Mouse (Mus musculus) hindbrain, embryonic 10.5 days (tissue): Measurements from ENCODE around the gene Hoxa9. TPM values are rescaled to one million over a fixed set of nuclear protein-coding genes. Genes with fewer than 3 reads are reported as not detected.

Experiments
- DNase-seq: peaks from one replicate; pipeline ENCODE4 v3.0.0-alpha.2; 2017; ENCODE audit warnings: low spot score
- H3K27ac ChIP-seq: fragments of 300-500 bp; sonication (generic); 2 replicates; pipeline ENCODE4 v1.5.1; 2016; ENCODE audit warnings: mild to moderate bottlenecking, moderate library complexity
- H3K27me3 ChIP-seq: fragments of 300-500 bp; sonication (generic); 2 replicates; pipeline ENCODE4 v1.6.1; 2016; ENCODE audit warnings: mild to moderate bottlenecking; ENCODE audit not compliant: poor library complexity, insufficient read depth, severe bottlenecking
- H3K36me3 ChIP-seq: fragments of 300-500 bp; sonication (generic); 2 replicates; pipeline ENCODE4 v1.6.1; 2016; ENCODE audit warnings: mild to moderate bottlenecking, moderate library complexity
- H3K4me1 ChIP-seq: fragments of 300-500 bp; sonication (generic); replicated peaks from 2 replicates; pipeline ENCODE4 v1.6.1; 2016; ENCODE audit warnings: mild to moderate bottlenecking
- H3K4me3 ChIP-seq: fragments of 300-500 bp; sonication (generic); 2 replicates; pipeline ENCODE4 v1.5.1; 2016; ENCODE audit warnings: mild to moderate bottlenecking, moderate library complexity
- H3K9me3 ChIP-seq: fragments of 300-500 bp; sonication (generic); 2 replicates; pipeline ENCODE4 v1.6.1; 2016; ENCODE audit warnings: mild to moderate bottlenecking, moderate library complexity
- WGBS: fragments of 180-500 bp; shearing (Covaris S2); methylation state at CpG from one replicate; pipeline ENCODE4 v1.1.7; 2016; 5-methylcytosine and 5-hydroxymethylcytosine counted together
- polyA plus RNA-seq: library from polyadenylated mRNA; unstranded; fragments of >200 nt; fragmentation: Nextera tagmentation; extraction: Ambion mirVana; gene quantifications from 2 replicates; pipeline ENCODE4 v1.2.1, GENCODE M21; 2016

Hoxa9 gene
- polyA plus RNA-seq, 1 experiment from 2014 or later, result not detected

GRCm38 (mm10) chr6:52226569-52227257 is 4.2 kb downstream of the Hoxa9 start:
- Histone ChIP-seq H3K27me3 (peaks cover 100% of the 10 kb centered on the region), H3K4me1 (peaks cover 8% of the 10 kb centered on the region; the same call in 1 of the 2 replicates), H3K4me3 (no peak overlapping the region), H3K27ac (no peak overlapping the region), H3K9me3 (no peaks in the 10 kb centered on the region), H3K36me3 (no peaks in the 10 kb centered on the region)
- 4% methylated on average over 26 of the region's 26 CpGs for WGBS
- no peak for DNase-seq

GRCm38 (mm10) chr6:52225612-52226568 is 5.0 kb downstream of the Hoxa9 start:
- DNase-seq, result no peak
- Histone ChIP-seq H3K4me1 (peaks cover 16% of the 10 kb centered on the region), H3K27me3 (peaks cover 100% of the 10 kb centered on the region), H3K9me3 (no peaks in the 10 kb centered on the region), H3K27ac (no peak overlapping the region), H3K4me3 (no peak overlapping the region), H3K36me3 (no peaks in the 10 kb centered on the region)
- WGBS, result 3% methylated on average over 69 of the region's 69 CpGs

- no peaks in the 10 kb centered on the region for H3K9me3 ChIP-seq
- H3K27me3 ChIP-seq, result peaks cover 100% of the 10 kb centered on the region
- no peak overlapping the region for H3K4me3 ChIP-seq
- no peak for DNase-seq
- H3K27ac ChIP-seq, result no peak overlapping the region
- 2% methylated on average over 36 of the region's 36 CpGs for WGBS
- H3K36me3 ChIP-seq, result no peaks in the 10 kb centered on the region
- peaks cover 16% of the 10 kb centered on the region for H3K4me1 ChIP-seq
Observed at GRCm38 (mm10) chr6:52224895-52225611, 5.8 kb downstream of the Hoxa9 start.

- H3K27me3 ChIP-seq, result peaks cover 100% of the 10 kb centered on the region
- H3K36me3 ChIP-seq, result no peaks in the 10 kb centered on the region
- no peaks in the 10 kb centered on the region for H3K9me3 ChIP-seq
- WGBS, result 2% methylated on average over 24 of the region's 24 CpGs
- DNase-seq, result no peak
- H3K27ac ChIP-seq, result no peak overlapping the region
- H3K4me3 ChIP-seq, result no peak overlapping the region
- H3K4me1 ChIP-seq, result peaks cover 16% of the 10 kb centered on the region
Observed at GRCm38 (mm10) chr6:52223939-52224760, 6.7 kb downstream of the Hoxa9 start.

GRCm38 (mm10) chr6:52222729-52223128 is 8.2 kb downstream of the Hoxa9 start:
- Histone ChIP-seq H3K4me3 (no peak overlapping the region), H3K9me3 (no peaks in the 10 kb centered on the region), H3K27ac (no peak overlapping the region), H3K4me1 (peaks cover 16% of the 10 kb centered on the region), H3K36me3 (no peaks in the 10 kb centered on the region), H3K27me3 (peaks cover 100% of the 10 kb centered on the region)
- DNase-seq, result no peak
- WGBS, result 8% methylated on average over 13 of the region's 13 CpGs

GRCm38 (mm10) chr6:52221993-52222685 is 8.8 kb downstream of the Hoxa9 start:
- DNase-seq, result no peak
- H3K27me3 ChIP-seq, result peaks cover 100% of the 10 kb centered on the region
- H3K4me3 ChIP-seq, result peak overlapping the region; percentile 53
- no peak overlapping the region for H3K27ac ChIP-seq
- H3K9me3 ChIP-seq, result no peaks in the 10 kb centered on the region
- H3K36me3 ChIP-seq, result no peaks in the 10 kb centered on the region
- 7% methylated on average over 21 of the region's 21 CpGs for WGBS
- peaks cover 22% of the 10 kb centered on the region for H3K4me1 ChIP-seq

GRCm38 (mm10) chr6:52221337-52221992 is 9.4 kb downstream of the Hoxa9 start, which contains the start of gene Hoxa7:
Gene Hoxa7 (minus strand): TSS chr6:52221854.
- Histone ChIP-seq H3K27me3 (peaks cover 100% of the 10 kb centered on the region), H3K9me3 (no peaks in the 10 kb centered on the region), H3K27ac (no peak within 1 kb of the TSS), H3K36me3 (no peaks in the 10 kb centered on the region), H3K4me3 (peak within 1 kb of the TSS; percentile 53), H3K4me1 (peaks cover 26% of the 10 kb centered on the region)
- WGBS, result 1% methylated on average over 46 of the region's 46 CpGs
- peak; percentile 90 for DNase-seq

GRCm38 (mm10) chr6:52220865-52221310 is 10.0 kb downstream of the Hoxa9 start:
- H3K27me3 ChIP-seq, result peaks cover 100% of the 10 kb centered on the region
- 7% methylated on average over 12 of the region's 12 CpGs for WGBS
- H3K36me3 ChIP-seq, result no peaks in the 10 kb centered on the region
- H3K4me1 ChIP-seq, result peaks cover 25% of the 10 kb centered on the region
- H3K4me3 ChIP-seq, result peak overlapping the region; percentile 53
- H3K27ac ChIP-seq, result no peak overlapping the region
- no peaks in the 10 kb centered on the region for H3K9me3 ChIP-seq
- no peak for DNase-seq

- Histone ChIP-seq H3K27me3 (peaks cover 100% of the 10 kb centered on the region), H3K9me3 (no peaks in the 10 kb centered on the region), H3K36me3 (no peaks in the 10 kb centered on the region), H3K27ac (no peak overlapping the region), H3K4me1 (peaks cover 22% of the 10 kb centered on the region), H3K4me3 (no peak overlapping the region)
- WGBS, result 11% methylated on average over 32 of the region's 32 CpGs
- DNase-seq, result peak; percentile 67
Observed at GRCm38 (mm10) chr6:52220003-52220864, 10.7 kb downstream of the Hoxa9 start.

- H3K27ac ChIP-seq, result no peak overlapping the region
- no peaks in the 10 kb centered on the region for H3K36me3 ChIP-seq
- DNase-seq, result no peak
- peaks cover 22% of the 10 kb centered on the region for H3K4me1 ChIP-seq
- 21% methylated on average over 9 of the region's 9 CpGs for WGBS
- no peak overlapping the region for H3K4me3 ChIP-seq
- H3K27me3 ChIP-seq, result peaks cover 100% of the 10 kb centered on the region
- H3K9me3 ChIP-seq, result no peaks in the 10 kb centered on the region
Observed at GRCm38 (mm10) chr6:52219234-52219942, 11.5 kb downstream of the Hoxa9 start.
